ENCODE assay signal across 15 mouse cellular contexts in the genomic region with DNA sequence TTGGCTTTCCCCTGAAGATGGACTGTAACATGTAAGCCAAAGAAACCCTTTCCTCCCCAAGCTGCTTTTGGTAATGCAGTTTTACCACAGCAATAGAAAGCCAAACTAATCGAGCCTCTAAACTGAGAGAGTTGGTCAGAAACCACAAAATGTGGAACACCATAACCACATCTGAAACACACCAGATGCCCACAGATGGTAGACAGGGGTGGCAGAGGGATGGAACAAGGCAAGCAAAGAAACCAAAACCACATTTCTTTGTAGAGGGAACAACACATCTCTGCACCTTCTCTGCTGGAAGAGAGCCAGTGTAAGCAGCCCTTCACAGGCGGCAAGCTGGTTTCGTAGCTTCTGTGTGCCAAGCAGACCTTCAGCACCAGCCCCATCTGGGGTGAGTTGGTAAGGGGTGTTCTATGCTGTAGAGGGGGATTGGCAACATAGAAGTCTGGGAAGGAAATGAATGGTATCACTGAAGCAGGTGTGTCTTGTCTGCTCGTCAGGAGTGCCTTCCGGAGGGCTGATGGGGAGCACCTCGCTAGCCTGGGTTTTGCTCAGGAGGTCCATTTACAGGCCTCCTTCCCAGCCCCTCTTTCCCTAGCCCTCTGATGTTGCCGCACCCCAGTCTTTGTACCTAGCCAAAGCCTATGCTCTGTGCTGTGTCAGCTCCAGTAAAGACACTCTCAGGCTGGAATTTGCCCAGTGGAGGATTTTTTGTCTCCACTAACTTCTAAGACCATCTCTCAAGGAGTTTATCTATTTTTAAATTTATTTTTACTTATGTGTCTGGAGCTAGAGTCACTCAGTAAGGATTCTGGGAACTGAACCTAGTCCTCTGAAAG. TPM values are rescaled to one million over a fixed set of nuclear protein-coding genes. Genes with fewer than 3 reads are reported as not detected.
DNase-seq lines count a peak whose midpoint lies in the region; ATAC-seq and TF ChIP-seq lines count a peak whose summit lies in the region.
"Had no signal": no experiment of that assay in that cellular context is flagged by ENCODE, and none has a peak within 500 bp of the region (broad histone marks: within the 10 kb centered on the region; RNA-seq: fewer than 3 reads in every experiment).

No protein-coding gene starts in this region.

- peak overlapping the region; percentile 78 for H3K27ac ChIP-seq in lung, postnatal 0 days (ENCODE audit: low read length)
- no peak overlapping the region for H3K27ac ChIP-seq in liver, embryonic 12.5 days
- H3K27ac ChIP-seq: layer of hippocampus, adult 2 months; limb, embryonic 15.5 days; midbrain, embryonic 15.5 days had no signal

- no peaks in the 10 kb centered on the region for H3K36me3 ChIP-seq in lung, postnatal 0 days (ENCODE audit: insufficient read depth, low read length)
- no peaks in the 10 kb centered on the region for H3K36me3 ChIP-seq in liver, embryonic 12.5 days
- H3K36me3 ChIP-seq: limb, embryonic 15.5 days; midbrain, embryonic 15.5 days had no signal

- WGBS in lung, postnatal 0 days, result 59% methylated on average over 7 of the region's 7 CpGs
- 73% methylated on average over 7 of the region's 7 CpGs for WGBS in liver, embryonic 12.5 days (ENCODE audit: insufficient replicate concordance)

- H3K4me3 ChIP-seq in lung, postnatal 0 days (ENCODE audit: low read depth, low read length), result no peak overlapping the region
- no peak overlapping the region for H3K4me3 ChIP-seq in liver, embryonic 12.5 days
- H3K4me3 ChIP-seq: layer of hippocampus, adult 2 months; limb, embryonic 15.5 days; midbrain, embryonic 15.5 days had no signal

- H3K9ac ChIP-seq in lung, postnatal 0 days (replicated peaks; ENCODE audit: low read depth), result no peak overlapping the region
- no peak overlapping the region for H3K9ac ChIP-seq in liver, embryonic 12.5 days
- H3K9ac ChIP-seq: limb, embryonic 15.5 days; midbrain, embryonic 15.5 days had no signal

- no peak for ATAC-seq in lung, postnatal 0 days
- ATAC-seq in cerebellum, adult (ENCODE audit: insufficient number of reproducible peaks, low FRiP score, low TSS enrichment), result no peak
- ATAC-seq in liver, embryonic 12.5 days, result no peak
- ATAC-seq: midbrain, embryonic 15.5 days had no signal

- no peak for TF ChIP-seq CTCF in lung, postnatal 0 days (IDR thresholded peaks at IDR 0.05)

- H3K9me3 ChIP-seq in lung, postnatal 0 days (ENCODE audit: low read length), result no peaks in the 10 kb centered on the region
- H3K9me3 ChIP-seq in liver, embryonic 12.5 days (replicated peaks), result no peaks in the 10 kb centered on the region
- H3K9me3 ChIP-seq: limb, embryonic 15.5 days; midbrain, embryonic 15.5 days had no signal

- no peaks in the 10 kb centered on the region; the same call in 1 of the 2 replicates for H3K4me1 ChIP-seq in lung, postnatal 0 days (ENCODE audit: insufficient read depth, low read depth, low read length)
- peaks cover 29% of the 10 kb centered on the region for H3K4me1 ChIP-seq in liver, embryonic 12.5 days
- H3K4me1 ChIP-seq: midbrain, embryonic 15.5 days had no signal

- peak; percentile 55 for DNase-seq in kidney, adult 9 months
- DNase-seq in kidney, adult 11 months, result no peak
- peak; percentile 19 for DNase-seq in Muller cell, postnatal 12 days (ENCODE audit: inconsistent ontology term)
- DNase-seq in lung, postnatal 0 days (ENCODE audit: low spot score), result peak; percentile 77
- DNase-seq in thymus, postnatal 0 days (ENCODE audit: low spot score), result peak; percentile 30
- no peak for DNase-seq in ovary, postnatal 10 days (ENCODE audit: low spot score)
- DNase-seq: adrenal gland, adult 8-10 months; cerebellum, postnatal 14 days; gastrocnemius, postnatal 25 days; heart, postnatal 4 days had no signal

- 0 out of 2 replicates have a peak, but pooled peaks have one; percentile 9 for TF ChIP-seq EP300 in lung, postnatal 0 days (IDR thresholded peaks at IDR 0.05)

- no peak overlapping the region for H3K4me2 ChIP-seq in lung, postnatal 0 days (replicated peaks; ENCODE audit: low read depth, low read length)
- no peak overlapping the region for H3K4me2 ChIP-seq in liver, embryonic 12.5 days
- H3K4me2 ChIP-seq: limb, embryonic 15.5 days; midbrain, embryonic 15.5 days had no signal

- H3K27me3 ChIP-seq in lung, postnatal 0 days (replicated peaks; ENCODE audit: insufficient read depth, low read length), result no peaks in the 10 kb centered on the region
- 0 out of 2 replicates have a peak, but pooled peaks cover 8% of the 10 kb centered on the region for H3K27me3 ChIP-seq in liver, embryonic 12.5 days (replicated peaks)
- H3K27me3 ChIP-seq: limb, embryonic 15.5 days; midbrain, embryonic 15.5 days had no signal

RNA-seq across cellular contexts. Expression of a gene that starts 16.7 kb away (rescaled TPM):
- polyA plus RNA-seq in lung, postnatal 0 days (2015; fragmentation: Nextera tagmentation; extraction: Ambion mirVana), result 1,021 and 1,046 TPM in 2 replicates
- polyA plus RNA-seq in thymus, postnatal 0 days (2015; fragmentation: Nextera tagmentation; extraction: Ambion mirVana), result 12.6 and 14.3 TPM in 2 replicates
- polyA plus RNA-seq in liver, embryonic 12.5 days (2016; fragmentation: Nextera tagmentation; extraction: Ambion mirVana), result 53.9 and 54.0 TPM in 2 replicates

RNA-seq across cellular contexts. Expression of a gene that starts 29.4 kb away (rescaled TPM):
- polyA plus RNA-seq in lung, postnatal 0 days (2015; fragmentation: Nextera tagmentation; extraction: Ambion mirVana), result 234 and 249 TPM in 2 replicates
- 466 and 483 TPM in 2 replicates for polyA plus RNA-seq in thymus, postnatal 0 days (2015; fragmentation: Nextera tagmentation; extraction: Ambion mirVana)
- polyA plus RNA-seq in liver, embryonic 12.5 days (2016; fragmentation: Nextera tagmentation; extraction: Ambion mirVana), result 207 and 214 TPM in 2 replicates

RNA-seq across cellular contexts. Expression of a gene that starts 37.8 kb away (rescaled TPM):
- polyA plus RNA-seq in lung, postnatal 0 days (2015; fragmentation: Nextera tagmentation; extraction: Ambion mirVana), result 3.3 and 3.5 TPM in 2 replicates
- polyA plus RNA-seq in thymus, postnatal 0 days (2015; fragmentation: Nextera tagmentation; extraction: Ambion mirVana), result 7.1 and 7.3 TPM in 2 replicates
- 2.6 and 3.6 TPM in 2 replicates for polyA plus RNA-seq in liver, embryonic 12.5 days (2016; fragmentation: Nextera tagmentation; extraction: Ambion mirVana)

RNA-seq across cellular contexts. Expression of a gene that starts 58.4 kb away (rescaled TPM):
- 13.6 and 15.6 TPM in 2 replicates for polyA plus RNA-seq in lung, postnatal 0 days (2015; fragmentation: Nextera tagmentation; extraction: Ambion mirVana)
- polyA plus RNA-seq in thymus, postnatal 0 days (2015; fragmentation: Nextera tagmentation; extraction: Ambion mirVana), result 18.4 and 21.6 TPM in 2 replicates
- polyA plus RNA-seq in liver, embryonic 12.5 days (2016; fragmentation: Nextera tagmentation; extraction: Ambion mirVana), result 12.6 and 13.1 TPM in 2 replicates

Comparison
In these comparisons a context has a peak if more than half of its experiments do, and no peak if none do; other contexts are left out.
1. DNase-seq: peak in kidney, adult 9 months (single experiment), Muller cell, postnatal 12 days (single experiment), lung, postnatal 0 days (single experiment) and thymus, postnatal 0 days (single experiment); none in kidney, adult 11 months (single experiment) and ovary, postnatal 10 days (single experiment).
2. RNA of a gene that starts 16.7 kb away (polyA plus RNA-seq): 1,021 to 1,046 TPM in lung, postnatal 0 days; 53.9 to 54.0 TPM in liver, embryonic 12.5 days and 12.6 to 14.3 TPM in thymus, postnatal 0 days; every median in the first group is over 10 times any median in the second.